Mouse (Mus musculus) heart, adult 2 months (tissue): ENCODE measurements around the gene Rbfox2. TPM values are rescaled to one million over a fixed set of nuclear protein-coding genes. Genes with fewer than 3 reads are reported as not detected.

Experiments
- DNase-seq, 2 experiments: peaks; one replicate each; pipeline ENCODE4 v3.0.0; 2021
- H3K27ac ChIP-seq: fragments of 200-600 bp; 2 replicates; pipeline ENCODE4 v1.8.1; 2022
- H3K27me3 ChIP-seq: fragments of 200-500 bp; 2 replicates; pipeline ENCODE4 v1.6.1; 2012; ENCODE audit warnings: mild to moderate bottlenecking, low read length, inconsistent platforms, mixed read lengths; ENCODE audit not compliant: control insufficient read depth, insufficient read depth
- H3K36me3 ChIP-seq: fragments of 200-500 bp; 2 replicates; pipeline ENCODE4 v1.6.1; 2012; ENCODE audit warnings: low read length, inconsistent platforms; ENCODE audit not compliant: control insufficient read depth, insufficient read depth
- H3K4me1 ChIP-seq: fragments of 200-500 bp; 2 replicates; pipeline ENCODE4 v1.6.1; 2011; ENCODE audit warnings: low read length; ENCODE audit not compliant: control insufficient read depth, insufficient read depth
- H3K4me3 ChIP-seq: fragments of 200-600 bp; 2 replicates; pipeline ENCODE4 v1.8.1; 2022
- H3K79me2 ChIP-seq: fragments of 200-500 bp; replicated peaks from 2 replicates; pipeline ENCODE4 v1.6.1; 2012; ENCODE audit warnings: mild to moderate bottlenecking, inconsistent platforms, low read length, moderate library complexity, mixed read lengths; ENCODE audit not compliant: control insufficient read depth, insufficient read depth
- H3K9ac ChIP-seq: fragments of 200-500 bp; 2 replicates; pipeline ENCODE4 v1.6.1; 2012; ENCODE audit warnings: low read depth, mild to moderate bottlenecking, control low read depth, inconsistent platforms, low read length, mixed read lengths
- CTCF ChIP-seq: fragments of 200-600 bp; IDR thresholded peaks from 2 replicates; pipeline ENCODE4 v1.8.1; 2022; ENCODE audit warnings: antibody characterized with exemption, mild to moderate bottlenecking, moderate library complexity
- EP300 ChIP-seq: fragments of 200-500 bp; IDR thresholded peaks from 2 replicates; pipeline ENCODE4 v1.6.1; 2011; ENCODE audit warnings: low read depth, low read length, control low read depth; ENCODE audit not compliant: insufficient read depth
- POLR2A ChIP-seq: fragments of 200-500 bp; IDR thresholded peaks from 2 replicates; pipeline ENCODE4 v1.6.1; 2011; ENCODE audit warnings: mild to moderate bottlenecking, low read depth, low read length, control low read depth; ENCODE audit not compliant: insufficient read depth
- WGBS: fragments of 180-500 bp; shearing (Covaris S2); methylation state at CpG from one replicate; pipeline ENCODE4 v1.1.7; 2018; 5-methylcytosine and 5-hydroxymethylcytosine counted together
- intact Hi-C: fragments of 180-260 bp; cut with DNase I; formaldehyde crosslinking; loops from one replicate; pipeline ENCODE4 v1.15.1; 2025
- polyA plus RNA-seq: library from polyadenylated mRNA; depleted of rRNA; stranded (reverse); fragments of >200 nt; gene quantifications from 2 replicates; pipeline ENCODE4 v1.2.3, GENCODE M21; 2012
- total RNA-seq, 2 experiments: library from RNA; stranded (reverse); gene quantifications; 2 replicates each; pipeline ENCODE4 v1.2.3; 2021

Gene Rbfox2
- total and polyA plus RNA-seq, 3 experiments: 86.0 to 110 (median 106) TPM

GRCm38 (mm10) chr15:77254128-77254527 lies 52.7 kb downstream of the Rbfox2 start:
- peak; percentile 64 to 81 for DNase-seq
- Histone ChIP-seq H3K27me3 (no peaks in the 10 kb centered on the region), H3K4me3 (no peak overlapping the region), H3K79me2 (peaks cover 13% of the 10 kb centered on the region), H3K4me1 (peaks cover 28% of the 10 kb centered on the region), H3K9ac (no peak overlapping the region), H3K27ac (peak overlapping the region; percentile 63), H3K36me3 (peaks cover 20% of the 10 kb centered on the region)
- WGBS: 11% methylated on average over 2 of the region's 2 CpGs
- intact Hi-C loops: no loop called here
- peak; percentile 35 for TF ChIP-seq CTCF
- no peak for TF ChIP-seq POLR2A
- TF ChIP-seq EP300: peak; percentile 88

GRCm38 (mm10) chr15:77251706-77252105 lies 55.1 kb downstream of the Rbfox2 start:
- Histone ChIP-seq H3K27ac (peak overlapping the region; percentile 27), H3K4me1 (peaks cover 20% of the 10 kb centered on the region), H3K4me3 (no peak overlapping the region), H3K27me3 (no peaks in the 10 kb centered on the region), H3K36me3 (peaks cover 9% of the 10 kb centered on the region), H3K9ac (no peak overlapping the region), H3K79me2 (peaks cover 13% of the 10 kb centered on the region)
- no peak for DNase-seq
- intact Hi-C loops: no loop called here
- no peak for TF ChIP-seq POLR2A
- no peak for TF ChIP-seq EP300
- TF ChIP-seq CTCF: no peak
- 51% methylated on average over 3 of the region's 3 CpGs for WGBS

- no peak for DNase-seq
- peaks cover 18% of the 10 kb centered on the region for H3K36me3 ChIP-seq
- WGBS: 90% methylated on average over 2 of the region's 2 CpGs
- no peak overlapping the region for H3K4me3 ChIP-seq
- no peaks in the 10 kb centered on the region for H3K27me3 ChIP-seq
- H3K9ac ChIP-seq: no peak overlapping the region
- H3K79me2 ChIP-seq: peaks cover 13% of the 10 kb centered on the region
- intact Hi-C loops: no loop called here
- TF ChIP-seq EP300 (no peak), CTCF (no peak), POLR2A (no peak)
- H3K27ac ChIP-seq: peak overlapping the region; percentile 17; the same call in 1 of the 2 replicates
- peaks cover 25% of the 10 kb centered on the region for H3K4me1 ChIP-seq
Measured at GRCm38 (mm10) chr15:77250806-77251205, 56.0 kb downstream of the Rbfox2 start.

GRCm38 (mm10) chr15:77249421-77249820 lies 57.4 kb downstream of the Rbfox2 start:
- H3K36me3 ChIP-seq: peaks cover 18% of the 10 kb centered on the region
- H3K9ac ChIP-seq: no peak overlapping the region
- TF ChIP-seq CTCF: no peak
- TF ChIP-seq EP300: no peak
- no peak for TF ChIP-seq POLR2A
- H3K4me3 ChIP-seq: no peak overlapping the region
- H3K79me2 ChIP-seq: peaks cover 13% of the 10 kb centered on the region
- 69% methylated on average over 5 of the region's 5 CpGs for WGBS
- H3K27me3 ChIP-seq: no peaks in the 10 kb centered on the region
- peak overlapping the region; percentile 4; the same call in 1 of the 2 replicates for H3K27ac ChIP-seq
- intact Hi-C loops: no loop called here
- peaks cover 22% of the 10 kb centered on the region for H3K4me1 ChIP-seq
- no peak for DNase-seq

GRCm38 (mm10) chr15:77245418-77246365 lies 61.1 kb downstream of the Rbfox2 start:
- Histone ChIP-seq H3K79me2 (peaks cover 15% of the 10 kb centered on the region), H3K4me1 (peaks cover 24% of the 10 kb centered on the region), H3K9ac (peak overlapping the region; percentile 22), H3K27me3 (no peaks in the 10 kb centered on the region), H3K27ac (peak overlapping the region; percentile 88), H3K4me3 (peak overlapping the region; percentile 20; the same call in 1 of the 2 replicates), H3K36me3 (peaks cover 19% of the 10 kb centered on the region)
- WGBS: 10% methylated on average over 11 of the region's 11 CpGs
- DNase-seq: peak; percentile 50 to 75
- intact Hi-C loops: no loop called here
- TF ChIP-seq CTCF: no peak
- TF ChIP-seq EP300: peak; percentile 76; the same call in 1 of the 2 replicates
- peak; percentile 70; the same call in 1 of the 2 replicates for TF ChIP-seq POLR2A

- Histone ChIP-seq H3K9ac (no peak overlapping the region), H3K36me3 (peaks cover 19% of the 10 kb centered on the region), H3K27me3 (no peaks in the 10 kb centered on the region), H3K4me1 (peaks cover 22% of the 10 kb centered on the region), H3K79me2 (peaks cover 12% of the 10 kb centered on the region), H3K4me3 (no peak overlapping the region; the same call in 1 of the 2 replicates), H3K27ac (peak overlapping the region; percentile 88)
- intact Hi-C loops: no loop called here
- no peak for DNase-seq
- 57% methylated on average over 5 of the region's 5 CpGs for whole genome bisulfite sequencing
- no peak for TF ChIP-seq EP300
- TF ChIP-seq CTCF: no peak
- TF ChIP-seq POLR2A: no peak
Measured at GRCm38 (mm10) chr15:77244634-77245033, 62.2 kb downstream of the Rbfox2 start.
